Mouse (Mus musculus) cerebellum, adult 2 months (tissue): ENCODE results near the gene Cacna1h.

Experiments used
- CTCF ChIP-seq: fragments of 200-500 bp; IDR thresholded peaks from 2 replicates; pipeline ENCODE4 v1.5.1; 2011; ENCODE audit warnings: low read depth, mild to moderate bottlenecking, control low read depth, low read length, moderate library complexity, borderline replicate concordance; ENCODE audit not compliant: insufficient read depth
- POLR2A ChIP-seq: fragments of 200-500 bp; IDR thresholded peaks from 2 replicates; pipeline ENCODE4 v1.6.1; 2011; ENCODE audit warnings: low read length, control low read depth, borderline replicate concordance; ENCODE audit not compliant: insufficient read depth

- TF ChIP-seq CTCF (no peak), POLR2A (no peak)
Observed at GRCm38 (mm10) chr17:25445074-25445473, 11.5 kb upstream of the Cacna1h start.
